Mouse (Mus musculus): ENCODE data around the gene Sertad1.

DNA sequence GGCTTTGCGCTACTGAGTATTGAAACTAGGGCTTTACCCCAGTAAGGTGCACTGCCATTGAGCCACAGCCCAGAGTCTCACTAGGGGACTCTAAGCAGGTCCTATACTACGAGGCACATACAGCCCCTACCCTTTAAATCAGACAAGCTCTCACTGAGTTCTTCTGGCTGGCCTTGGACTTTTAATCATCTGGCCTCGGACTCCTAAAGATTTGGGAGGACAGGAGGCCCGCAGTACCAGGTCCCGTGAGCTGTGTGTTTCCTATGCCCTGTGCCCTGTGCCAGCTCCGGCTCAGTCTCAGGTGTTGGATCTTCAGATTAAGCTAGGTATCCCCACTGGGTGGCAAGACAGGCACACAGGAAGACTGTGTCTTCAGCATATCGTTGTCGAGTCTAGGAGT lies 51.3 kb downstream of the Sertad1 start:
- no peak for TF ChIP-seq CTCF (IDR thresholded peaks at IDR 0.05; ENCODE audit: extremely low read depth, insufficient read depth, low read length)
- no peak for TF ChIP-seq POLR2A (IDR thresholded peaks at IDR 0.05; ENCODE audit: extremely low read depth, insufficient read depth, low read length)

All from cortical plate, adult 2 months (tissue).